Mouse (Mus musculus) neural tube, embryonic 12.5 days (tissue): ENCODE data around the gene S100a3. TPM values are rescaled to one million over a fixed set of nuclear protein-coding genes. Genes with fewer than 3 reads are reported as not detected.

Experiments
- ATAC-seq: fragments of 200-750 bp; cut with Nextera tagmentation; 2 replicates; pipeline ENCODE4 v1.8.0; 2017; ENCODE audit warnings: low read depth, mild to moderate bottlenecking, moderate TSS enrichment, moderate library complexity; ENCODE audit not compliant: low FRiP score
- H3K27ac ChIP-seq: fragments of 300-500 bp; sonication (generic); 2 replicates; pipeline ENCODE4 v1.5.1; 2016
- H3K27me3 ChIP-seq: fragments of 300-500 bp; sonication (generic); replicated peaks from 2 replicates; pipeline ENCODE4 v1.6.1; 2016; ENCODE audit warnings: mild to moderate bottlenecking
- H3K36me3 ChIP-seq: fragments of 300-500 bp; sonication (generic); 2 replicates; pipeline ENCODE4 v1.6.1; 2016; ENCODE audit warnings: mild to moderate bottlenecking
- H3K4me1 ChIP-seq: fragments of 300-500 bp; sonication (generic); 2 replicates; pipeline ENCODE4 v1.6.1; 2016
- H3K4me2 ChIP-seq: fragments of 300-500 bp; sonication (generic); replicated peaks from 2 replicates; pipeline ENCODE4 v1.6.1; 2016; ENCODE audit warnings: mild to moderate bottlenecking
- H3K4me3 ChIP-seq: fragments of 300-500 bp; sonication (generic); 2 replicates; pipeline ENCODE4 v1.5.1; 2016
- H3K9ac ChIP-seq: fragments of 300-500 bp; sonication (generic); 2 replicates; pipeline ENCODE4 v1.6.1; 2016; ENCODE audit warnings: mild to moderate bottlenecking
- H3K9me3 ChIP-seq: fragments of 300-500 bp; sonication (generic); 2 replicates; pipeline ENCODE4 v1.6.1; 2016; ENCODE audit warnings: mild to moderate bottlenecking
- WGBS: fragments of 180-500 bp; shearing (Covaris S2); methylation state at CpG from one replicate; pipeline ENCODE4 v1.1.7; 2016; 5-methylcytosine and 5-hydroxymethylcytosine counted together
- polyA plus RNA-seq: library from polyadenylated mRNA; unstranded; fragments of >200 nt; fragmentation: Nextera tagmentation; extraction: Ambion mirVana; gene quantifications from 2 replicates; pipeline ENCODE4 v1.2.1, GENCODE M21; 2016

The S100a3 gene
- polyA plus RNA-seq, 1 experiment from 2014 or later = not detected

DNA sequence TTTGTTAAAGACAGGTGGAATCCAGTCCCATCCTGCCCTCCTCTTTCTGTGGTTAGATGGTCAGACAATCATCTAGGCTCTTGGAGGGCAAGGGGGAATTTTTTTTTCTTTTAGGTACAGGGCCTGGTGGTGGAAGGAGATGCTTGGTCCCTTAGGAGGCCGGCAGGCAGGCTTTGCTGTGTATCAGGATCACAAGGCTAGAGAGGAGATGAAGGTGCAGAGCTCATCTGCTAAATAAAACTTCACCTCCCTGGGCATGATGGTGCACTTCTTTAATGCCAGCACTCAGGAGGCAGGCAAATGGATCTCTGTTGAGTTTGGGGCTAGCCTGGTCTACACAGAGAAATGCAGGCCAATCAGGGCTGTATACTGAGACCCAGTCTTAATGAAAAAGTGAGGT is 55.5 kb downstream of the S100a3 start:
- no peak for ATAC-seq
- H3K4me2 ChIP-seq = no peak overlapping the region
- H3K9me3 ChIP-seq = no peaks in the 10 kb centered on the region
- WGBS = 89% methylated on average over 1 of the region's 1 CpGs
- H3K4me1 ChIP-seq = 0 out of 2 replicates have a peak, but pooled peaks cover 9% of the 10 kb centered on the region
- no peak overlapping the region for H3K4me3 ChIP-seq
- H3K27ac ChIP-seq = no peak overlapping the region
- peaks cover 8% of the 10 kb centered on the region; the same call in 1 of the 2 replicates for H3K27me3 ChIP-seq
- no peak overlapping the region for H3K9ac ChIP-seq
- H3K36me3 ChIP-seq = no peaks in the 10 kb centered on the region

DNA sequence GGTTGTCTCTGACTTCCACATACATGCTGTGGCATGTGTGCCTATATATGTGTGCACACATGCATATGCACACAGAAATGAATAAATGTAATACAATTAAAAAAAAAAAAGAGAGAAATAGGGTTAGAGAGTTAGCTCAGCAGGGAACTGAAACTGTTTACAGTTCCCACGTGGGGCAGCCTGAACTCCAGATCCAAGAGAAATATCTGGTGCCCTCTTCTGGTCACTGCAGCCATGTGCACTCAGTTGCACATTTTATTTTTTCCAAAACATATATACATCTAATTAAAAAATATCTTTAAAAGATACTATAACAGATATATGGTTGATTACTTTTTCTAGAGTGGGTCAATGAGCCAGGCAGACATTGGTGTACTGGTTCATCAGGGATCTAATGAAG is 57.2 kb downstream of the S100a3 start:
- Histone ChIP-seq H3K36me3 (no peaks in the 10 kb centered on the region), H3K9me3 (no peaks in the 10 kb centered on the region), H3K4me1 (0 out of 2 replicates have a peak, but pooled peaks cover 9% of the 10 kb centered on the region), H3K27ac (no peak overlapping the region), H3K4me2 (no peak overlapping the region), H3K9ac (no peak overlapping the region), H3K27me3 (peaks cover 8% of the 10 kb centered on the region; the same call in 1 of the 2 replicates), H3K4me3 (no peak overlapping the region)
- 17% methylated on average over 1 of the region's 1 CpGs for WGBS
- ATAC-seq = no peak

DNA sequence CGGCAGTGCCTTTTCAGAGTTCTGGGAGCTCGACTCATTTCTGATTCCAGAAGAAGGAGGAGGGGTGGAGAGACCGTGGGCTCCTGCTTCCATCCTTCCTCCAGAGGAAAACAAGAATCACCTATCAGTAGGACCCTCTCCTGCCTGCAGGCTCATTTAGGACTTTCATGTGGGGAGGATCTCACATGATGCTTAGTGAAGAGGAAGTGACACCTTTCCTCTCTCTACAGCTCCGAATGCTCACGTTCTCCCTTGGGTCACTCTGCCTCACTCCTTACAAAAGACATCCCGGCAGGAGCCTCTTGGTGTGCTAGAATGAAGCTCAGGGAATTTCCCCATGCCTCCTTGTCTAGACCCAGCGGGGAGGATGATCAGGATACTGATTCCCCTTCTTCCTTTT is 61.2 kb downstream of the S100a3 start:
- no peak overlapping the region for H3K9ac ChIP-seq
- no peaks in the 10 kb centered on the region for H3K9me3 ChIP-seq
- H3K27me3 ChIP-seq = no peaks in the 10 kb centered on the region
- ATAC-seq = no peak
- H3K4me3 ChIP-seq = no peak overlapping the region
- no peak overlapping the region for H3K4me2 ChIP-seq
- H3K27ac ChIP-seq = no peak overlapping the region
- WGBS = 63% methylated on average over 7 of the region's 7 CpGs
- peaks cover 13% of the 10 kb centered on the region for H3K4me1 ChIP-seq
- H3K36me3 ChIP-seq = no peaks in the 10 kb centered on the region

DNA sequence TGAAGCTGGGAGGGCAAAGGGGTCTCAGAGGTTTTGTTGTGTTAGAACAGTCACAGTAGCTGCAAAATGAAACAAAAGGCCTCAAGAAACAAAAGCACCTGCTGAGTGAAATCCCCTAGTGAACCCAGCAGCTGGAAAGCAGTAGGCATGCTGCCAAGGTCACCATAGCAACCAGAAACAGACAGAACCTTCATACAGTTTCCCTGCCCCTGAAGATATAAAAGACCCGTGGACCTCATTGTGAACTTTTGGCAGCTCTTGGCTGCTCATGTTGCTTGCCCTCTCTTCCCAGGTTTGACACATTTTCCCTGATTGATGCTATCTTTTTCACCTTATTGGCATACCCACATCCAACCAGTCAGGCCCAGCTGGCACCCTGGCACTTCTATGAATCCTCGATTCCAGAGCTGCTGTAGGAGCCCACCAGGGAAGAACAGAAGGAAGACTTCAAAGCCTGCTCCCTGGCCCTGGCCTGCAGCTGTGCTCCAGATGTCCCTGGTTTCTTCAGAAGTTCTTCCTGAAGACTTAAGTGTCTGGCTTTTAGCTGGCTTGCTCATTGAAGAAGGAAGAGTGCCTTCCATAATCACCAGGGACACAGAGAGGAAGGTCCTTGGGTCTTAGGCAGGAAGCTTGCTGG is 63.2 kb downstream of the S100a3 start:
- WGBS = 9% methylated on average over 2 of the region's 2 CpGs
- H3K9ac ChIP-seq = no peak overlapping the region
- no peaks in the 10 kb centered on the region for H3K27me3 ChIP-seq
- H3K4me2 ChIP-seq = no peak overlapping the region
- no peaks in the 10 kb centered on the region for H3K9me3 ChIP-seq
- H3K27ac ChIP-seq = no peak overlapping the region
- H3K4me3 ChIP-seq = no peak overlapping the region
- H3K36me3 ChIP-seq = no peaks in the 10 kb centered on the region
- ATAC-seq = peak; percentile 61
- H3K4me1 ChIP-seq = peaks cover 13% of the 10 kb centered on the region

DNA sequence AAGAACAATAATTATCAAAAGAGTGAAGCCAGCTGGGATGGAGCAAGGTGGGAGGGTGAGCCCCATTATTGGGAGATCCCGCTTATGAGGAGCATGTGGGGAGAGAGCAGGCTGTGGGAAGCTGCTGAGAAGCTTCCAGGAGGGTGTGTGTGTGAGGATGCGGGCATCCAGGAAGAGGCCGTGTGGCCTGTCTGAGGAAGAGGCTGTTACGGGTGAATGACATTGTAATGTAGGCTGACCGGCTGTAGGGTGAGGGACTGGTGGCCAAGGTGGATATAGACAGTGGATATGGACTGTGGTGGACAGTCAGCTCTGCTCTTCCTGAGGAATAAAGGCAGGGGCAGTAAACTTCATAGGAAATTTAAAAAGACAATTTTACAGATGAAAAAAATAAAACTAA is 65.1 kb downstream of the S100a3 start:
- no peak overlapping the region for H3K4me2 ChIP-seq
- H3K27me3 ChIP-seq = no peaks in the 10 kb centered on the region
- 79% methylated on average over 5 of the region's 5 CpGs for WGBS
- H3K4me1 ChIP-seq = peaks cover 13% of the 10 kb centered on the region
- no peak overlapping the region for H3K4me3 ChIP-seq
- no peak overlapping the region for H3K9ac ChIP-seq
- H3K9me3 ChIP-seq = no peaks in the 10 kb centered on the region
- H3K27ac ChIP-seq = no peak overlapping the region
- ATAC-seq = no peak
- H3K36me3 ChIP-seq = no peaks in the 10 kb centered on the region

DNA sequence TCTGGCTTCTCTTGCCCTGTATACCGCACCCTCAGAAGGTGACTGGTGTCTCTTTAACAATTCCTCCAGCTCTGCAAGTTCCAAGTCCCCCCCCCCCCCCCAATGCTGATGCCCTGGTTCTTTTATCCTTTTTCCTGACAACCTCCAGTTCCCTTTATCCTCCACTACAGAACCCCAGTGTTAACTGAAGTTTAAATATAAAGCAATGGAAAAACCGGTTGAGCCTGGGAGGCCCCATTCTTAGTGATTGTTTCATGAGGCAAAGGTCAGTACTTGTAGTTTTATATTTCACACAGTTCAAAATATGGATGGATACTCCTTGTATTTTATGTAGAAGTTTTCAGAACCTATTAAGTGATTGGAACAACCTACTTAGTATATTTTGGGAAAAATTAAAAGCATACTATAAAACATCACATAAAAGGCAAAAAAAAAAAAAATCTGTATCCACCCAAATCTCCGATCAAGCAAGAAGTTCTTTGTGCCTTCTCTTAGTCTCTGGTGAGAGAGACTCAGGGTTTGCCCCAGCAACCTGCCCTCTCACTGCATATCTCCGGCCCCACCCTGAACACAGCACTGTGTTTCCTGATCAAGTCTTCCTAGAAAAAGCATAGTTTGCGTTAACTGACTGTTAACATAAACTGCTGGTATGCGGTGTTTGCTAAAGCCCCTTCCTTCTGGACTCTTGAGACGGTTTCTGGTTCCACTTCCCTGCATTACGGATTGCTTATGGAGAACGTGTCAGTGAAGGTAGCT is 66.1 kb downstream of the S100a3 start:
- H3K9me3 ChIP-seq = no peaks in the 10 kb centered on the region
- ATAC-seq = no peak
- 86% methylated on average over 9 of the region's 9 CpGs for WGBS
- H3K4me2 ChIP-seq = no peak overlapping the region
- H3K27ac ChIP-seq = no peak overlapping the region
- peaks cover 13% of the 10 kb centered on the region for H3K4me1 ChIP-seq
- H3K27me3 ChIP-seq = no peaks in the 10 kb centered on the region
- H3K36me3 ChIP-seq = no peaks in the 10 kb centered on the region
- no peak overlapping the region for H3K4me3 ChIP-seq
- no peak overlapping the region for H3K9ac ChIP-seq

DNA sequence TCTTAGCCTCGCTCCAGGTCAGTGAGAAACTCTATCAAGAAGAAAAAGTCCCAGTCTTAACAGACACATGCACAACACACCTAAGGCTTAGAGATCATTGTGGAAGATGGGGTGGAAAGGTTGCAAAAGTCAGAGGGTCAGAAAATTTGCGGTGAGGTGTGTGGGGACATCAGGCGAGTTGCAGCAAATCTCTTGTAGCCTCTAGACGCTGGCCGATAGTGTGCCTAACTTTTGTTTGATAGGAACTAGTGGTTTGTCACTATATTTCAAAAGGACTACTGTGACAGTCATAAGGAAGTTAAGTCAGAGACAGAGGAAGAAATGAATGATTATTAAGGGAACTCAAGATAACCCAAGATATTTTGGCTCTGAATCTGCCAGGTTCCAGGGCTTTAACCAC is 67.0 kb downstream of the S100a3 start:
- 95% methylated on average over 5 of the region's 5 CpGs for WGBS

DNA sequence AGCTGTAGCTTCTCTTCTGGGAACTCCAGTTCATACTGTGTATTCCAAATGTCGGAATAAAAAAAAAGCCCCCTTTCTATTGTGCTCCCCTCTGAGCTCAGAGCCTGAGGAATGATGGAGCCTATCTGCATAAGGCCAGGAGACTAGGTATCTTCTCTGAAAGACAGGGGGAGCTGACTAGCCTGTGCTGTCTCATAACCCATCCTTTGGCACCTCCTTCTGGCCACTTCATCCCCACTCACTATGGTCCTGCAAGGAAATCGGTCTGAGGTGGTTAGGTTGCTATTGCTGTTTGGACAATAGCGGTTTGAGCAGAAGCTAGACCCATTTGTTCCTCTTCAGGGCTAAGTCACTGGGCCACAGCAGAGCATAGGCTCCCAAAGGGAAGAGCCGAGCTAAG is 67.4 kb downstream of the S100a3 start:
- Histone ChIP-seq H3K27me3 (no peaks in the 10 kb centered on the region), H3K27ac (no peak overlapping the region), H3K9me3 (no peaks in the 10 kb centered on the region), H3K4me2 (no peak overlapping the region), H3K36me3 (no peaks in the 10 kb centered on the region), H3K4me1 (peaks cover 13% of the 10 kb centered on the region), H3K9ac (no peak overlapping the region), H3K4me3 (no peak overlapping the region)
- WGBS = 60% methylated on average over 4 of the region's 4 CpGs
- ATAC-seq = no peak

More for the DNA sequence above, 67.0 kb downstream of the S100a3 start:
- peaks cover 13% of the 10 kb centered on the region for H3K4me1 ChIP-seq
- H3K4me2 ChIP-seq = no peak overlapping the region
- H3K27ac ChIP-seq = no peak overlapping the region
- no peaks in the 10 kb centered on the region for H3K9me3 ChIP-seq
- no peak overlapping the region for H3K4me3 ChIP-seq
- no peak overlapping the region for H3K9ac ChIP-seq
- no peak for ATAC-seq
- no peaks in the 10 kb centered on the region for H3K27me3 ChIP-seq
- no peaks in the 10 kb centered on the region for H3K36me3 ChIP-seq

DNA sequence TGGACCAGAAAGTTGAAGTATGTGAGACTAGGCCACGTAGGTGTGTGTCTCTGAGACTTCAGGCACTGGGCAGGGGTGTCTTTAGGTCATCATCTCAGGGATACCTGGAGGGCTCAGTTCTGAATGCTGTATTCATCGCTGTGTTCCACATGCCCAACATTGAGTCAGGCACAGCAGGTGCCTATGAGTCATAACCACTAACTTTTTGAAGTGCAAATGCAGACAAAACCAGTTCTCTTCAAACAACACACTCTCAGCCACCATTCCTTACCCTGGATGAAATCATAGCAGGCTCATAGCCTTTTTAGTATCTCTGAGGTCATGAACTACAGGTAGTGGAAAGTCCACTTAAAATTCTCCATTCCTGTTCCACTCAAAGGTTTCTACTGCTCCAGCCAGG is 68.9 kb downstream of the S100a3 start:
- WGBS = 84% methylated on average over 2 of the region's 2 CpGs
- 0 out of 2 replicates have a peak, but pooled peaks cover 1% of the 10 kb centered on the region for H3K4me1 ChIP-seq
- H3K36me3 ChIP-seq = no peaks in the 10 kb centered on the region
- no peak overlapping the region for H3K27ac ChIP-seq
- H3K4me3 ChIP-seq = no peak overlapping the region
- ATAC-seq = no peak
- no peaks in the 10 kb centered on the region for H3K27me3 ChIP-seq
- no peaks in the 10 kb centered on the region for H3K9me3 ChIP-seq
- H3K4me2 ChIP-seq = no peak overlapping the region
- no peak overlapping the region for H3K9ac ChIP-seq

DNA sequence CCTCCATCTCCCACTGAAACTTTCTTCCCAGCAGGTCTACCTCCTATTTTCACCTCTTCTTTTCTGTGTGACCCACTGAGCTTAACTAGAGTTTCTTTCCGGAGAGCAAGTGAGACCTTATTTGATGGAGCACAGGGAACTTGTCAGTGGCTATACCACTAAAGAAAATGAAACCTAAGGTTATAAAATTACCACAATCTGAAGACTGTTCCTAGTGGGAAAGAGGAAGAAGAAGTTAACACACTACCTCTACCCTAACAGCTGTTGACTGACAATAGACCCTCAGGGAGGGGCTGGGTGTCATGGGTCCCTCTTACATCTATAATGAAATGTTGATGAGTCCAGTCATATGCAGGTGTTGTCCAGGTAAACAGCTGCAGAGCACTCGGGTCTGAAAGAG is 71.6 kb downstream of the S100a3 start:
- WGBS = 87% methylated on average over 2 of the region's 2 CpGs
- no peaks in the 10 kb centered on the region for H3K27me3 ChIP-seq
- H3K9ac ChIP-seq = no peak overlapping the region
- H3K4me3 ChIP-seq = no peak overlapping the region
- no peaks in the 10 kb centered on the region for H3K4me1 ChIP-seq
- H3K9me3 ChIP-seq = no peaks in the 10 kb centered on the region
- H3K27ac ChIP-seq = no peak overlapping the region
- ATAC-seq = no peak
- no peaks in the 10 kb centered on the region for H3K36me3 ChIP-seq
- no peak overlapping the region for H3K4me2 ChIP-seq

DNA sequence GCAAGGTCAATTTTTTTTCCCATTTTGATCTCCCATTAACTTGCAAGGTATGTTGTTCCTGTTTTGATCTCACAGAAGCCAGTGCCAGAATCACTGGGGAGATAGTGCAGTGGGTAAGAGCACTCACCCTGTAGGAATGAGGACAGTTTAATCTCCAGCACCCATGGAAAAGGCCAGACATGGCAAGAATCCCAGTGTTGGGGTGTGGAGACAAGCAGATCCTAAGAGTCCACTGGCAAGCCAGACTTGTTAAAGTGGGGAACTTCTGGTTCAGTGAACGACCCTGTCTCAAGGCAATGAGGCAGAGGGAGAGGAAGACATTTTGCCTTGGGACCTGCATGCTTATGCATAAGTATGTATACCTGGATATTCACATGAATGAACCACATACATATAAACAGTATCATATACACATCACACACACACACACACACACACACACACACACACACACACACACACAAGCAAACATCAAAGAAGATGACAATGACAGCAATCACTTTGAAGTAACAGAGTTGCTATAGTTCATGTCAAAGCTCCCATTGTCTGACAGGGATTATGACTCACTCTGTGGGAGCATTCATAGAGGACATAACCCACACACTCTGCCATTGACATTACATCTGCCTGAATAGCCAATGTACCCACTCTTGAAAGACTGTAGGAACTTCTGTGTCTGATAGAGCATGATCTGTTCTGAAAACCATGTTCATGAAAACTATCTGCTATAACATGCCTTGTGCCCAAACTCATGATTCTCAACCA is 78.3 kb downstream of the S100a3 start:
- no peak overlapping the region for H3K27ac ChIP-seq
- H3K4me1 ChIP-seq = no peaks in the 10 kb centered on the region
- H3K4me2 ChIP-seq = no peak overlapping the region
- no peaks in the 10 kb centered on the region for H3K36me3 ChIP-seq
- no peaks in the 10 kb centered on the region for H3K9me3 ChIP-seq
- H3K9ac ChIP-seq = no peak overlapping the region
- no peak for ATAC-seq
- H3K4me3 ChIP-seq = no peak overlapping the region
- H3K27me3 ChIP-seq = no peaks in the 10 kb centered on the region
- 75% methylated on average over 1 of the region's 1 CpGs for WGBS

DNA sequence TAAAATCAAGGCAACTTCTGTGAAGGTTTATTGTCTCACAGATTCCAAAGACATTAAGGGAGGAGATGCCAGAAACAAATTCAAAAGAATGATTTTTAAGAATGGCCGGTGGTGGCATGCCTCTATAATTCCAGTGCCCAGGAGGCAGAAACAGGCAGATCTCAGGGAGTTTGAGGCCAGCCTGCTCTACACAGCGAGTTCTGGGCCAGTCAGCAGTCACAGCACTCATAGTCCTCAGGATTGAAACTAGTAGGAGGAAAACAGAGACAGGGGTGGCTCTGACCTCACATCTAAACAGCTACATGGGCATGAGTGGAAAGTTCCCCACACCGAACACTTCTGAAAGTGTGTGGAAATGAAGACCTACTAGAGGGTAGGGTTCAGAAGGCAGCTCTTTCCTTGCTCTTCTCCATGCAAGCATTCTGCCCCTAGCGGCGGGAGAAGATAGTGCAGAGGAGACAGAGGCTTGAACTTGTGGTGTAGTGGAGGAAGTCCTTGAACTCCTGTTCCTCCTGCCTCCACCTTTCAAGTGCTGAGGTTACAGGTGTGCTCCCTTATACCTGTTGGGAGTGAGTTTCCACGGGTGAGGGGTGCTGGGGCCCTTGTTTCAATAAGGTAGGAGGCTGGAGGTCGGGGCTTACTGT is 79.3 kb downstream of the S100a3 start:
- WGBS = 52% methylated on average over 7 of the region's 7 CpGs
- no peak overlapping the region for H3K9ac ChIP-seq
- no peaks in the 10 kb centered on the region for H3K27me3 ChIP-seq

More for the DNA sequence above, 79.3 kb downstream of the S100a3 start:
- H3K9me3 ChIP-seq = no peaks in the 10 kb centered on the region
- H3K4me3 ChIP-seq = no peak overlapping the region
- H3K4me1 ChIP-seq = no peaks in the 10 kb centered on the region
- peak; percentile 17; the same call in 1 of the 2 replicates for ATAC-seq
- no peak overlapping the region for H3K27ac ChIP-seq
- H3K4me2 ChIP-seq = no peak overlapping the region
- no peaks in the 10 kb centered on the region for H3K36me3 ChIP-seq
